Mouse (Mus musculus): ENCODE results near the gene Oit3. TPM values are rescaled to one million over a fixed set of nuclear protein-coding genes. Genes with fewer than 3 reads are reported as not detected.

Oit3 gene
- under 1 TPM in 1 of 2 experiments, not detected in 1; 0.16 TPM for total RNA-seq (2021)

GRCm38 (mm10) chr10:59441735-59442134, at the start of gene Oit3:
TSS of gene Oit3 (minus strand) at chr10:59441778.
- DNase-seq (ENCODE audit: extremely low spot score in 1 of 2, low spot score in 1 of 2): no peak

- DNase-seq (ENCODE audit: extremely low spot score in 1 of 2, low spot score in 1 of 2): no peak
Measured at GRCm38 (mm10) chr10:59490920-59491319, 49.3 kb upstream of the Oit3 start.

GRCm38 (mm10) chr10:59489411-59489810, 47.8 kb upstream of the Oit3 start:
- DNase-seq (ENCODE audit: extremely low spot score in 1 of 2, low spot score in 1 of 2): no peak

GRCm38 (mm10) chr10:59487351-59487750, 45.8 kb upstream of the Oit3 start:
- DNase-seq (ENCODE audit: extremely low spot score in 1 of 2, low spot score in 1 of 2): no peak

- DNase-seq (ENCODE audit: extremely low spot score in 1 of 2, low spot score in 1 of 2): no peak
Measured at GRCm38 (mm10) chr10:59484318-59484717, 42.7 kb upstream of the Oit3 start.

GRCm38 (mm10) chr10:59481381-59481780, 39.8 kb upstream of the Oit3 start:
- DNase-seq (ENCODE audit: extremely low spot score in 1 of 2, low spot score in 1 of 2): no peak

- no peak for DNase-seq (ENCODE audit: extremely low spot score in 1 of 2, low spot score in 1 of 2)
Measured at GRCm38 (mm10) chr10:59470451-59470850, 28.9 kb upstream of the Oit3 start.

GRCm38 (mm10) chr10:59467297-59467696, 25.7 kb upstream of the Oit3 start:
- no peak for DNase-seq (ENCODE audit: extremely low spot score in 1 of 2, low spot score in 1 of 2)

- DNase-seq (ENCODE audit: extremely low spot score in 1 of 2, low spot score in 1 of 2): no peak
Measured at GRCm38 (mm10) chr10:59466626-59467025, 25.0 kb upstream of the Oit3 start.

- DNase-seq (ENCODE audit: extremely low spot score in 1 of 2, low spot score in 1 of 2): no peak
Measured at GRCm38 (mm10) chr10:59465546-59465945, 24.0 kb upstream of the Oit3 start.

- DNase-seq (ENCODE audit: extremely low spot score in 1 of 2, low spot score in 1 of 2): no peak
Measured at GRCm38 (mm10) chr10:59462307-59462706, 20.7 kb upstream of the Oit3 start.

- no peak for DNase-seq (ENCODE audit: extremely low spot score in 1 of 2, low spot score in 1 of 2)
Measured at GRCm38 (mm10) chr10:59459767-59460166, 18.2 kb upstream of the Oit3 start.

- DNase-seq (ENCODE audit: extremely low spot score in 1 of 2, low spot score in 1 of 2): no peak
Measured at GRCm38 (mm10) chr10:59454631-59455030, 13.1 kb upstream of the Oit3 start.

- no peak for DNase-seq (ENCODE audit: extremely low spot score in 1 of 2, low spot score in 1 of 2)
Measured at GRCm38 (mm10) chr10:59451839-59452238, 10.3 kb upstream of the Oit3 start.

- no peak for DNase-seq (ENCODE audit: extremely low spot score in 1 of 2, low spot score in 1 of 2)
Measured at GRCm38 (mm10) chr10:59447546-59447945, 6.0 kb upstream of the Oit3 start.

GRCm38 (mm10) chr10:59446911-59447437, 5.4 kb upstream of the Oit3 start:
- DNase-seq (ENCODE audit: extremely low spot score in 1 of 2, low spot score in 1 of 2): no peak

GRCm38 (mm10) chr10:59444635-59445034, 3.1 kb upstream of the Oit3 start:
- DNase-seq (ENCODE audit: extremely low spot score in 1 of 2, low spot score in 1 of 2): no peak

GRCm38 (mm10) chr10:59444106-59444505, 2.5 kb upstream of the Oit3 start:
- DNase-seq (ENCODE audit: extremely low spot score in 1 of 2, low spot score in 1 of 2): no peak

- no peak for DNase-seq (ENCODE audit: extremely low spot score in 1 of 2, low spot score in 1 of 2)
Measured at GRCm38 (mm10) chr10:59443212-59443611, 1.6 kb upstream of the Oit3 start.

- no peak for DNase-seq (ENCODE audit: extremely low spot score in 1 of 2, low spot score in 1 of 2)
Measured at GRCm38 (mm10) chr10:59440177-59440576, 1.4 kb downstream of the Oit3 start.

- DNase-seq (ENCODE audit: extremely low spot score in 1 of 2, low spot score in 1 of 2): no peak
Measured at GRCm38 (mm10) chr10:59439508-59439931, 2.1 kb downstream of the Oit3 start.

- DNase-seq (ENCODE audit: extremely low spot score in 1 of 2, low spot score in 1 of 2): no peak
Measured at GRCm38 (mm10) chr10:59438651-59439050, 2.9 kb downstream of the Oit3 start.

- no peak for DNase-seq (ENCODE audit: extremely low spot score in 1 of 2, low spot score in 1 of 2)
Measured at GRCm38 (mm10) chr10:59435746-59436145, 5.8 kb downstream of the Oit3 start.

Measured in layer of hippocampus, postnatal 25 days (tissue).